In genomic region chr1:73170668-73171008, GRCm38 (mm10) we compare ENCODE assay signal across 13 mouse cellular contexts.
DNase-seq lines count a peak whose midpoint lies in the region; ATAC-seq lines count a peak whose summit lies in the region.
"Had no signal": no experiment of that assay in that cellular context is flagged by ENCODE, and none has a peak within 500 bp of the region (broad histone marks: within the 10 kb centered on the region; RNA-seq: fewer than 3 reads in every experiment).

No protein-coding gene starts in this region.

- no peaks in the 10 kb centered on the region for H3K9me3 ChIP-seq in hindbrain, embryonic 11.5 days (ENCODE audit: control insufficient read depth, low read length)
- H3K9me3 ChIP-seq in hindbrain, embryonic 16.5 days (ENCODE audit: control insufficient read depth, low read length): peaks cover 4% of the 10 kb centered on the region
- no peaks in the 10 kb centered on the region for H3K9me3 ChIP-seq in neural tube, embryonic 15.5 days (replicated peaks)
- H3K9me3 ChIP-seq: liver, embryonic 12.5 days had no signal

- peak; percentile 43 for DNase-seq in hindbrain, embryonic 11.5 days (ENCODE audit: low spot score)
- DNase-seq in neural tube, embryonic 10.5 days (ENCODE audit: extremely low spot score, low spot score): peak; percentile 43
- peak; percentile 28 for DNase-seq in forelimb bud, embryonic 11.5 days (ENCODE audit: low read depth, low spot score)
- DNase-seq in skeletal muscle tissue, adult 2 months (ENCODE audit: low read depth, low spot score): peak; percentile 29
- no peak for DNase-seq in frontal cortex, adult 2 months (ENCODE audit: extremely low spot score in 1 of 2, low spot score in 1 of 2)
- DNase-seq: adrenal gland, postnatal 10 days; lung, postnatal 14 days; spleen, adult 18-20 months had no signal

- no peaks in the 10 kb centered on the region for H3K36me3 ChIP-seq in hindbrain, embryonic 11.5 days (ENCODE audit: control insufficient read depth, insufficient read depth, low read length)
- H3K36me3 ChIP-seq in hindbrain, embryonic 16.5 days (ENCODE audit: control insufficient read depth, insufficient read depth, low read length): no peaks in the 10 kb centered on the region
- no peaks in the 10 kb centered on the region for H3K36me3 ChIP-seq in neural tube, embryonic 15.5 days
- H3K36me3 ChIP-seq: heart, embryonic 13.5 days; liver, embryonic 12.5 days had no signal

- no peaks in the 10 kb centered on the region for H3K4me1 ChIP-seq in hindbrain, embryonic 11.5 days (replicated peaks; ENCODE audit: control insufficient read depth, insufficient read depth, low read length)
- H3K4me1 ChIP-seq in hindbrain, embryonic 16.5 days (ENCODE audit: control insufficient read depth, insufficient read depth, low read depth, low read length): peaks cover 5% of the 10 kb centered on the region
- H3K4me1 ChIP-seq in neural tube, embryonic 15.5 days: no peaks in the 10 kb centered on the region
- H3K4me1 ChIP-seq: liver, embryonic 12.5 days had no signal

- no peak overlapping the region for H3K9ac ChIP-seq in hindbrain, embryonic 11.5 days (ENCODE audit: low read depth, low read length)
- H3K9ac ChIP-seq in hindbrain, embryonic 16.5 days (ENCODE audit: low read depth, low read length): no peak overlapping the region
- H3K9ac ChIP-seq in neural tube, embryonic 15.5 days (replicated peaks): no peak overlapping the region
- H3K9ac ChIP-seq: heart, embryonic 13.5 days; liver, embryonic 12.5 days had no signal

- no peaks in the 10 kb centered on the region for H3K27me3 ChIP-seq in hindbrain, embryonic 11.5 days (ENCODE audit: control insufficient read depth, insufficient read depth, low read length)
- H3K27me3 ChIP-seq in hindbrain, embryonic 16.5 days (replicated peaks; ENCODE audit: control insufficient read depth, insufficient read depth, low read length): no peaks in the 10 kb centered on the region
- H3K27me3 ChIP-seq in neural tube, embryonic 15.5 days (replicated peaks): no peaks in the 10 kb centered on the region
- H3K27me3 ChIP-seq: heart, embryonic 13.5 days; liver, embryonic 12.5 days had no signal

- H3K4me3 ChIP-seq in hindbrain, embryonic 11.5 days (ENCODE audit: low read depth, low read length): no peak overlapping the region
- no peak overlapping the region for H3K4me3 ChIP-seq in hindbrain, embryonic 16.5 days (ENCODE audit: low read length)
- no peak overlapping the region for H3K4me3 ChIP-seq in neural tube, embryonic 15.5 days (replicated peaks)
- H3K4me3 ChIP-seq: heart, embryonic 13.5 days; liver, embryonic 12.5 days had no signal

- WGBS in hindbrain, embryonic 11.5 days: 58% methylated on average over 3 of the region's 3 CpGs
- WGBS in hindbrain, embryonic 16.5 days: 65% methylated on average over 3 of the region's 3 CpGs
- WGBS in neural tube, embryonic 15.5 days: 66% methylated on average over 3 of the region's 3 CpGs

- ATAC-seq in hindbrain, embryonic 11.5 days (ENCODE audit: low FRiP score): peak; percentile 48
- ATAC-seq in hindbrain, embryonic 16.5 days: no peak
- ATAC-seq in neural tube, embryonic 15.5 days (ENCODE audit: low FRiP score): no peak
- ATAC-seq: inflammation-experienced regulatory T-cells, adult 6 months; liver, embryonic 12.5 days had no signal

- H3K27ac ChIP-seq in hindbrain, embryonic 11.5 days (ENCODE audit: low read depth, low read length): no peak overlapping the region
- H3K27ac ChIP-seq in hindbrain, embryonic 16.5 days (ENCODE audit: low read depth, low read length): no peak overlapping the region
- no peak overlapping the region for H3K27ac ChIP-seq in neural tube, embryonic 15.5 days (replicated peaks)
- H3K27ac ChIP-seq: liver, embryonic 12.5 days had no signal

- H3K4me2 ChIP-seq in hindbrain, embryonic 11.5 days (replicated peaks; ENCODE audit: low read depth, low read length): no peak overlapping the region
- H3K4me2 ChIP-seq in hindbrain, embryonic 16.5 days (ENCODE audit: low read length): no peak overlapping the region
- no peak overlapping the region for H3K4me2 ChIP-seq in neural tube, embryonic 15.5 days
- H3K4me2 ChIP-seq: heart, embryonic 13.5 days; liver, embryonic 12.5 days had no signal

Comparison
In these comparisons a context has a peak if more than half of its experiments do, and no peak if none do; other contexts are left out.
1. DNase-seq: peak in hindbrain, embryonic 11.5 days (single experiment), neural tube, embryonic 10.5 days (single experiment), forelimb bud, embryonic 11.5 days (single experiment) and skeletal muscle tissue, adult 2 months (single experiment); none in frontal cortex, adult 2 months (0 of 2).